Mouse (Mus musculus): Measurements from ENCODE around the gene Idh2. TPM values are rescaled to one million over a fixed set of nuclear protein-coding genes. Genes with fewer than 3 reads are reported as not detected.

Idh2 gene
- 100 to 1,000 TPM; 125 to 228 TPM for polyA plus RNA-seq (2012; fragmentation: generic; extraction: Trizol)

DNA sequence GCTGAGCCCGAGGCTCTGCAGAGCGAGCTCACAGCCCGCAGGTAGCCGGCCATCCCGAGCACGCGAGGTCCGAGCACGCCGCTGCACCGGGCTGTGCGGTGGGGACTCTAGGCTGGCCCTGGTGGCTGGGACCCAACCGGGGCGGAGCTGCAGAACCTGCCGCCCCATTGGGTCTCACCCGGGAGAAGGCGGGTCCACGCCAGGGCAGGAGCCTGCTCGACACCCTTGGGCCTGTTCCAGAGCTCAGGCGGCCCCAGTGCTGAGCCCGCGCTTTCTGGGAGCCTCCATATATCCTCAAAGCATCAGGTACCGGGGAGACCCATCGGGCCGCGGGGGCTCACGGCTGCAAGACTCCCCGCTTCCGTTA is at the start of gene Idh2:
Gene Idh2, minus strand, starts transcription at position 169 of the 367 bp plus-strand sequence.

Other genes starting within 250 kb of the Idh2 start
- 10 to 100 TPM in 1 of 2 experiments, 1 to 10 TPM in 1; 9.4 to 19.4 TPM for gene Ap3s2, start 194.7 kb downstream of the Idh2 start, polyA plus RNA-seq (2012; fragmentation: generic; extraction: Trizol)
- gene Arpin, start 180.0 kb downstream of the Idh2 start, polyA plus RNA-seq (2012; fragmentation: generic; extraction: Trizol), result 10 to 100 TPM; 41.2 to 52.3 TPM
- gene Zfp710, start 90.6 kb downstream of the Idh2 start, polyA plus RNA-seq (2012; fragmentation: generic; extraction: Trizol), result 1 to 10 TPM; 2.2 to 8.9 TPM
- 10 to 100 TPM in 1 of 2 experiments, 1 to 10 TPM in 1; 3.0 to 16.2 TPM for gene Sema4b, start 71.4 kb upstream of the Idh2 start, polyA plus RNA-seq (2012; fragmentation: generic; extraction: Trizol)
- 100 to 1,000 TPM in 1 of 2 experiments, 10 to 100 TPM in 1; 74.6 to 126 TPM for gene Cib1, start 117.4 kb upstream of the Idh2 start, polyA plus RNA-seq (2012; fragmentation: generic; extraction: Trizol)
- under 1 TPM; 0.25 to 0.87 TPM for gene Gdpgp1, start 117.5 kb upstream of the Idh2 start, polyA plus RNA-seq (2012; fragmentation: generic; extraction: Trizol)
- under 1 TPM; 0.02 to 0.85 TPM for gene Ttll13, start 131.0 kb upstream of the Idh2 start, polyA plus RNA-seq (2012; fragmentation: generic; extraction: Trizol)
- gene Ngrn, start 145.8 kb upstream of the Idh2 start, polyA plus RNA-seq (2012; fragmentation: generic; extraction: Trizol), result 10 to 100 TPM in 1 of 2 experiments, 1 to 10 TPM in 1; 8.6 to 32.7 TPM
- gene Vps33b, start 154.3 kb upstream of the Idh2 start, polyA plus RNA-seq (2012; fragmentation: generic; extraction: Trizol), result 1 to 10 TPM in 1 of 2 experiments, under 1 TPM in 1; 0.70 to 6.3 TPM
- gene Prc1, start 179.1 kb upstream of the Idh2 start, polyA plus RNA-seq (2012; fragmentation: generic; extraction: Trizol), result 10 to 100 TPM in 1 of 2 experiments, 1 to 10 TPM in 1; 4.9 to 55.9 TPM
- gene Rccd1, start 209.1 kb upstream of the Idh2 start, polyA plus RNA-seq (2012; fragmentation: generic; extraction: Trizol), result 1 to 10 TPM; 1.6 to 3.4 TPM
- gene Unc45a, start 225.6 kb upstream of the Idh2 start, polyA plus RNA-seq (2012; fragmentation: generic; extraction: Trizol), result 10 to 100 TPM; 17.4 to 26.2 TPM
- 10 to 100 TPM; 14.2 to 69.1 TPM for gene Hddc3, start 227.7 kb upstream of the Idh2 start, polyA plus RNA-seq (2012; fragmentation: generic; extraction: Trizol)

Measured in C3H10T1/2 (cell line).